Mouse (Mus musculus) CD8-positive naive resting alpha-beta T cell, adult 2 months (primary cell): ENCODE data around the gene Cblc.

Experiments
- DNase-seq, 2 experiments: peaks; one replicate each; pipeline ENCODE4 v3.0.0; 2022; ENCODE audit warnings: low read depth in 2 of 2, low spot score in 2 of 2

Gene Cblc

DNA sequence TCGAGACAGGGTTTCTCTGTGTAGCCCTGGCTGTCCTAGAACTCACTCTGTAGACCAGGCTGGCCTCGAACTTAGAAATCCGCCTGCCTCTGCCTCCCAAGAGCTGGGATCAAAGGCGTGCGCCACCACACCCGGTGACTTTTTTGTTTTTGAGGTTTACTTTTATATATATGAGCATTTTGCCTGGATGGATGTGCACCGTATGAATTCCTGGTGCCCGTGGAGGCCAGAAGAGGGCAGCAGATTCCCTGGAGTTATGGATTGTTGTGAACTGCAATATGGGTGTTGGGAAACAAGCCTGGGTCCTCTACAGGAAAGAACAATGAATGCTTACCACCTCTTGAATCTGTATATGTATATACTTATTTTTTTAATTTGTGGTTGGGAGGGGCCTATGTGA is 44.0 kb downstream of the Cblc start:
- no peak for DNase-seq

DNA sequence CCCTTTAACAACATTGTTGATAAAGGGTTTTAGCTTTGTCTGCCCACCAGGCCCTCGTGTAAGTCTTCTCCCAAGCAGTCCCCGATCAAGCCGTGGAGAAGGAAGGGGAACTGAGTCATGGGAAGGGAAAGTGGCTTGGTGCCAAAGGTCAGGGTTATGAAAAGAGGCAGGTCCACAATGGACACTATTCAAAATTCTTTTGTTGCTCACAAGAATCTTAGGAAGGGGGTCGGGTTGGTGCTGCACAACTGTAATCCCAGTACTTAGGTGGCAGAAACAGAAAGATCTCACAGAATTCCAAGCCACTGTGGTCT is 45.6 kb downstream of the Cblc start:
- no peak for DNase-seq

DNA sequence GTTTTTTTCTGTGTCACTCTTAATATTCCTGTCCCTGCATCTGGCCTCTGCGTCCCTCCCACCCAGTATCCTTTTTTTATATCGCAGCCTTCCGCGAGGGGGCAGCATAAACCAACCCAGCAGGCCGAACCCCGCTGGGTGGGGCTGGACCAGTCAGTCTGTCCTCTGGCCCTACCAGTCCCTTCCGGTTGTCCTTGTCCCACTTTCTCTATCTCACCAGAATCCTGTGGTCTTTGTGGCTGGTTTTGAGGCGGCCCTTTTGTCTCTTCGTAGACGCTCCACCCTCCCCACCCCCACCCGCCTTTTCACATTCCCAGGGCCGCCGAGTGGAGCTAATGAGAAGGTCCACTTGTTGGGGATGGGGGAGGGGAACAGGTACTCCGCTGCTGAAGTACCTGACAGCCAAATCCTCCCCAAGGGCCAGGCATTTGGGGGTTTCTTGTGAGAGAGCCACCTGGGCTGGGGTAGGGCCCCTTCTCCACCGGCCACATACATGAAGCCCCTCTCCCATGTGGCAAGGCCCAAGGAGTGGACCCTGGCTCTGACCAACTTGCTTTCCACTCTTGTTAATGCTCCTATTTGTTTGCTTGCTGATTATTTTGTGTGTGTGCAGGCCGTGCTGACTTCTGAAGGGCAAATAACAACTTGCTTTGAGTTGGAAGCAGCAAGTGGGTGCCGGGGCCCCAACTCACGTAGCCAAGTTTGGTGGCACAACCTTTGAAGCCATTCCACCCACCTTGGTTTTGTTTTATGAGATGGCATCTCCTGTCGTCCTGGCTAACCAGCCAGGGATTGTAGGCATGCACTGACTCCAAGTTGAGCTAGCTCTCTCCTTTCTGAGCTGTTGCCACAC is 46.2 kb downstream of the Cblc start, which contains the start of gene Nectin2:
Nectin2 (minus strand) TSS at position 267 of the 853 bp plus-strand sequence.
- DNase-seq, result peak; percentile 16 to 23

DNA sequence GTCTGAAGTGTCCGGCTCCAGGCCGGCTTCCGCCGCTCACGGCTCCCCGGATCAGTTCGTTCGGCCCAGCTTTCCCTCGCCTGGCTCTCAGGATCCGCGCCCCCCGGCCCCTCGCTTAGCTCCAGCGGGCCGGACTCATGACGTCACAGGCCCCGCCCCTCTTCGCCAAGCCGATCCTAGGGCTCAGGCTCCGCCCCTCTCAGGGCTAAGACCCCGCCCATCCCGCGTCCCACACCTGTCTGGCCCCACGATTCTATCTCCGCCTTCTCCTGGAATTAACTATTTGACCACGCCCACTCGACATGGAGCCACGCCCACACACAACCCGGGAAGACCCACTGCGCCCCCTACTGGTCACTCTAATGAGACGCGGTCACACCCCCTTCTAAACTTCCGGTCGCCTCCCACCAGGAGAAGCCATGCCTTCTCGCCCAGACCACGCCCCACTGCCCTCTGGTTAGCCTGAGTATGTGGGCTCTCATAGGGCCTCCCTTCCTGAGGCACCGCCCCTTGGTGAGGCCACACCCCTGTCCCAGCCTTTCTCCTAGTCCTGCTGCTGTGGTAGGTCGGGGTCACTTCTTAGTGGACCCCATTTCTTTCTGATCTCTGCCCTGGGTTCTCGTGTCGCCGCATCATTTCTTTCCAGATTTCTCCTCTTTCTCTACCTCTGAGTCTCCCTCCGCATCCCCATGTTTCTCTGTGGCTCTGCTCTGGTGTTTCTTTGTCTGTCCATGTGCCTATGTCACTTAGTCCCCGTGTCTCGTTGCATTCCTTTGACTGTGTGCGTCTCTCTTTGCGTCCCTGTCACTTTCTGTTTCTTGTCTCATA is 47.0 kb downstream of the Cblc start:
- DNase-seq, result peak; percentile 47 to 60

DNA sequence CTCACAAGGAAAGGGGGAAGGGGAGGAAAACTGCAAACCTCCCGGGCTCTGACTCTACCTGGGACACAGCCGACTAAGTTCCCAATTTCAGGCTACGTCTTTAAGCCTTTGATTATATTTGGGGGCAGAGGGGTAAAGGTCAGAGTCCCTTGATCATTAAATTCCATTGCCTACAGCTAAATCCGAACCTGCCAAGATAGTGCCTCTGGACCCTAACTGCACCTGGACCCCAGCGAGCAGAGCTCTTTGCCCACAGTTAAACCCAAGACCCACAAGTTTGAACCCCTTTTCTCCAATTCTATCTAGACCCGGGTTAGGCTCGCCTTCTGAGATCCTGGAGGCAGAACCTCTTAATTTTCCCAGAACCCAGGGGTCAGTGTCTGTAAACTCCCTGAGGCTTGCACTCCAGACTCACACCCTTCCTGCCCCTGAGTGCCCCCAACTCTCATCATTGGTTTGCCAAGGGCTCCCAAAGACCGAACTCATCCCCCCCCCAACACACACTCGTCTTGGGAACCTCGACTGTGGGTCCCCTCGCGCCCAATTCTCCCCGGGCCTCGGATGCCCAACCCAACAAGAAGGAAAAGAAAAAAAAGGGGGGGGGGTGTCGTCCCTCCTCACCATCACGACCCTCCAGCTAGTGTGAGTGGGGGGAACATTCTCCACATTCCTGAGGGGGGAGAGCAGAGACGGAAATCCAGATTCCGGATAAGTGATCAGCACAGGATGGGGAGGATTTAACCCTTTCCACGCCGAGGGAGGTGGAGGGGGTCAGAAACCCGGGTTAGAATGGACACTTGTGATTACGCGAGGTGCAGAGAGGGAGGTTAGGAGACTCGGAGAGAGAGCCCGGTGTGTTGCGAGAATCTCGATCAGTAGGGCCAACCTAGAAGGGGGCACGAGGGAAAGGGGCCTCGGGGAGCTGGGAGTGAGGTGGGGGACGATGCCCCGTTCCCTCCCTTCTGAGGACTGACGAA is 48.1 kb downstream of the Cblc start:
- no peak for DNase-seq

DNA sequence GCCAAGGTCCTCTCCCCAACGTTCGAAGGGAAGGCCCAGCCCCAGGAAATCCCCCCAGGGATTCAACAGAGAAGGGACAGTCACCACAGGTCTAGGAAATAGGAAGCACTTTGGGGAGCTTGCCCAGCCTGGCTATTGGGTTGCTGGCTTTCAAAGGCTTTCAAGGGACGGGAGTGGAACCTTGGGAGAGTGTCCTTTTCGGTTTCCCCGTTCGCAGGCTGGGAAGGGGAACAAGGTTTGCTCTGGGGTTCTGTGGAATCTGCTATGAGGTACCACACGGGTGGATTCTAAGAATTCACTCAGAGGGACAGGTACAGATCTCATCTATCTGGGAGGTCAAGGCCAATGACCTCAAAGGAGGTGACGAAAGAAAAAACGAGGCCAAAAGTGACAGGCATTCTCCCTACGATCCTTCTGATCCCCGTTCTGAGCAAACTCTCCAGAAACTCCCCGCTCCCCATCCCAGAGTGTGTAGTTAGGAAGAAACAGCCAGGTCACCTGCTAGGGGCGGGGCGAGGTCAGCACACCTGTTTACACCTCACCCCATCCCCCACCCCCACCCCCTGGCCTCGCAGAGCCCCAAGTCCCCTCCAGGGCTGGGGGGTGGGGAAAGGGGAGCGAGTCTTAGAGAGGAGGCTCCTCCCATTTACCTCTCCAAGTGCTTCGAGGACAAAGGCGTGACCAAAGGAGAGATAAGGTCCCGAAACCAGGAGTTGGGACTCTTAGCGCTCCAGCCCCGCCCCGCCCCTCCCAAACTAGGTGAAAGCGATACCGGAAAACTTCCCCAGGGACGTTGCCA is 49.0 kb downstream of the Cblc start:
- no peak for DNase-seq

DNA sequence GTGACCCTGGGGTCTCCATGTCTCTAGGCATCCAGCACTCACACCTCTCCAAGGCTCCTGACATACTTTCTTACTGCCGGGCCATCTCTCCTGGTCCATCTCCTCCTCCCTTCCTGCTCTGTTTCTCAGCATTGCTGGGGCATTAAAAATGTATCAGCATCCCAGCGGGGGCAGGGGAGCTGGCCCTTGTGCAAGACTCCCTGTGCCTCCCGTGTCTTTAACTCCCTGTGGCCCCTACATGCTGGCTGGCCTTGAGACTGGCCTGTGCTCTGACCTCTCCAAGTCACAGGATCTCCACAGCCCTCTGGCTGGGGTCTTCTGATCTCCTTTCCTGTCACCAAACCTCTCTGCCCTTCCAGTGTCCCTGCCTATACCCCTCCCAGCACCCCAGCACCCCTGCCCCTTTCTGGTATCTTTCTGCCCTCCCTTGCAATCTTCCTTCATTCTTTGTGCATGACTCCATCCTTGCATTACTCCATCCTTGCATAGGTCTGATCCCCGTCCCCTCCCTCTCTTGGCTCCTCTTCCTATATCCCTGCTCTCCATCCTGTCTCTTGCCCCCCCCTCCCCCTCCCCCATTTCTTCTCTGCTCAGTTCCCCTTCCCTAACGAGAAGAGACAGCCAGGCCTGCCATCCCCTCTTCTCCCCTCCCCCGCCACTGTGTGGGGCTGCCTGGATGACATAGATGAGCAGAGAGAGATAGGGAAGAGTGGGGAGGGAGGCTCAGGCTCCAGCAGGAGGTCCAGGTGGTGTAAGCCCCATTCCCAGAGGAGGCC is 50.0 kb downstream of the Cblc start:
- DNase-seq, result no peak

DNA sequence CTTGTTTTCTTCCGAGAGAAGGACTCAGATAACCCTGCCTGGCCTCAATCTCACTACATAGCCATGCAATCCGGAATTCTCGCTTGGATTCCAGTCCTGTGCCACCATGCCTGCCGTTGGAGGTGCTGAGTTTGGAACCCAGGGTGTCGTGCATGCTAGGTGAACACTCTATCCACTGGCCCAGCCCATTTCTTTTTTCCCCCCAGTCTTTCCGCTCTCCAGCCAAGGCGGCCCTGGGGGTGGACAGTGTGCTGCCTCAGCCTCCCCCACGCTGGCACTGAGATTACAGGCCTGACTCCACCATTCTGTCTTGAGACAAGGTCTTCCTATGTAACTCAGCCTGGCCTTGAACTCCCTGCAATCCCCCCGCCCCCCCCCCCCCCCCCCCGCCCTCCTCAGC is 50.6 kb downstream of the Cblc start:
- DNase-seq, result no peak

DNA sequence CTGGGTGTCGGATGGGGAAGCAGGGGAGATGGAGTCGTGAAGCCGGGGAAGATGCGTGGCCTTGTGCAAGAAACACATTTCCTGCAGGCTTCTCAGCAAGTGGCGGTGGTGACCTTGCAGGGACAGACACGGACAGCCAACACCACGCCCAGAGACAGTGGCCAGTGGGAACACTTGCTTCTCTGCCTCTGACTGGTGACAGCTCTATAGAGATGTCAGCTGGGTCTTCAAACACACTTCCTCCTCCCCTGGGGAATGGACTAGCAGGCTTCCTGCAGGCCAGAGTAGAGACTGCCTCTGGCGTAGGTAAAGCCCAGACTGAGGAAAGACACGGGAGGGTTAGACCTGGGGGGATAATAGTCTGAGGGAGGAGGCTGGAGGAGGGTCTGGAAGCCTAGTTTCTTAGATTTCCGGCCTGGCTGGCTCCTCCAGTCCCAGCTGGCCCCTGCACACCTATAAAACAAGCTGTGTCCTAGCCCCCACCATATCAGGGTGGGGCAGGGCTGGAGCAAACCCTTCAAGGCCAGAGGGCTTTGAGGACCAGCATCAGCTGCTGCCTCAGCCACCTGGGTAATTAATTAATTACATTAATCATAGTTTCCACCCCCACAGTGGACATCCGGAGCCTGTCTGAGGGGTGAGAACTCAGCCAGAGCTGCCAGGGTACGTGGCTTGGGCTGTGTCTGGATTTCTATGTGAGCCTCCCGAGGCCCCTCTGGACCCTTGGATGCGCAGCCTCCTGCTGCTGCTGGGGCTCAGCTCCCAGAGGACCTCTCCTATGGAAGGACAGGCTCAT is 51.8 kb downstream of the Cblc start:
- DNase-seq, result no peak

DNA sequence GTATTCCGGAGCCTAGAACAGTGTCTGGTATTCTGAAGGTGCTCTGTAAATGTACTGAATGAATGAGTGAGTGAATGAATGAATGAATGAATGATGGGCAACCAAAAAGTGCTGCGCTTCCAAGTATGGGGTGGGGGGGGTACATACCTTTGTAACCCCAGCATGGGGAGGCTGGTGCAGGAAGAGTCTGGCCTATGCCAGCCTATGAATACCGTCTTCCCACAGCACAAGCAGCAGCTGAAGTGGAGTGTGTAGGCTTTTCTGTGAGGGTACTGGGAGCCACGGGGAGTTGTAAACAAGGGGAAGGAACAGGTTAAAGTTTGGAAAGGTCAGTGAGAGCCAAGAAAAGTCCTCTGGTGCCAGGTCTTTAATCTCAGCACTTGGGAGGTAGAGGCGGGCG is 52.8 kb downstream of the Cblc start:
- no peak for DNase-seq

DNA sequence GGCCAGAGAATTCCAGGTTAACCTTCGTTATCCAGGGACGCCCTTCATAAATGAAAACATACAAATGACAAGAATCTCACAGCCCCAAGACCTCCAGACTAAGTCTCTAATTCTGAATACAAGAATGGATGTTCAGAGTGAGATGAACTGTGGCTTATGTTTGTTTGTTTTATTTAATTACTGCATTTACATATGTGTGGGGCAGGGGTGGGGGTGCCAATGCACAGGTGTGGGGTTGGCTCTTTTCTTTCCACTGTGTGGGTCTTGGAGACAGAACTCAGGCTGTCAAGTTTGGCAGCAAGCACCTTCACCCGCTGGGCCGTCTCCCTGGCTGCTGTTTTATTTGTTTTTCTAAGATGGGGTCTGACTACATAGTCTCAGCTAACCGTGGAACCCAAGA is 54.1 kb downstream of the Cblc start:
- no peak for DNase-seq

DNA sequence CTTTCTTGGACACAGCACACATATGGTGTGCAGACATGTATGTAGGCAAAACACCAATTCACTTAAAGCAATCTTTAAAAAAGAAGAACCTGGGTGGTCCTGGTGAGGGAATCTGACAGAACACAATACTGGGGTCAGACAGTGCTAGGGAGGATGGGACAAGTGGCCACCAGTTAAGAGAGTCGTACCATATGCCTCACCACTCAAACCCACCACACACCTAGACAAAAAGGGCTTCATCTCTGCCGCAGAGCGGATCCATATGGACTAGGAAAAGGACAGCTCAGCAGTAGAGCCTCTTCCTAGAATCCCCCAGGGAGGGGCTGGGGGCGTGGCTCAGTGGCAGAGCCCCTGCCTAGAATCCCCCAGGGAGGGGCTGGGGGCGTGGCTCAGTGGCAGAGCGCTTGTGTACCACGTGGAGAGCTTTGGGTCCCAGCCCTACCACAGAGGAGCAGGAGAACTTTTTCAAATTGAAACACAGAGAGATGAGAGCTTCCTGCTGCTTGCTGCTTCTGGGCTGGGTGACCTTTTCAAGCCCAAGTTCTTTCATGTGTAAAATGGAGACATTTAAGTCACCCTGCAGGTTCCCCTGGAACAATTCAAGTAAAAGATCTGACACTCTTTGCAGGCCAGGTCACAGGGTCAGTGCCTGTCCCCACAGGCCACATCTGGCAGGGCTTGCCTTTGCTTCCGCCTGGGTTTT is 55.1 kb downstream of the Cblc start:
- no peak for DNase-seq

DNA sequence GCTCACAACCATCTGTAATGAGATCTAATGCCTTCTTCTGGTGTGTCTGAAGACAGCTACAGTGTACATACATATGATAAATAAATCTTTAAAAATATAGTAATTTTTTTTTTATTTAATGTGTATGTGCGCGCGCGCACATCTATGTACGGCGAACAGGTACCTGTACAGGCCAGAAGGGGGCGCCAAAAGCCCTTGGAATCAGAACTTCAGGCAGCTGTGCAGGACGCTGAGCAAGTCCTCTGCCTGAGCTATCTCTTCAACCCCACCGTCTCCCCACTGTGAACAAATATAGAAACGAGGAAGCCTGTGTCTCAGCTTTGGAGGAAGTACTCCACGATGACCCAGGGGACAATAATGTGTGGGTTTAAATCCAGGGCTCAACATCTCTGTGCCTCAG is 56.3 kb downstream of the Cblc start:
- no peak for DNase-seq

DNA sequence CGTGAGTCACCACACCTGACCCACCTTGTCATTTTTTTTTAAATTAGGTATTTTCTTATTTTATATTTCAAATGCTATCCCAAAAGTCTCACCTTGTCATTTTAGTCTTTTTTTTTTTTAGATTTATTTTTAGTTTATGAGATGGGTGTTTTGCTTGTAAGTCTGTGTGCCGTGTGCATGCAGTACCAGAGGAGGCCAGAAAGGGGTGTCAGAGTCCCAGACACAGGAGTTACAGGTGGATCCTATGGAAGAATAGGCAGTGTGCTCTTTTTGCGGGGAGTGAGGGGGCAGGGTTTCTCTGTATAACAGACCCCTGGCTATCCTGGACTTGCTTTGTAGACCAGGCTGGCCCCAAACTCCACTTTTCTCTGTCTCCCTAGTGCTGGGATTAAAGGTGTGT is 57.8 kb downstream of the Cblc start:
- no peak for DNase-seq

DNA sequence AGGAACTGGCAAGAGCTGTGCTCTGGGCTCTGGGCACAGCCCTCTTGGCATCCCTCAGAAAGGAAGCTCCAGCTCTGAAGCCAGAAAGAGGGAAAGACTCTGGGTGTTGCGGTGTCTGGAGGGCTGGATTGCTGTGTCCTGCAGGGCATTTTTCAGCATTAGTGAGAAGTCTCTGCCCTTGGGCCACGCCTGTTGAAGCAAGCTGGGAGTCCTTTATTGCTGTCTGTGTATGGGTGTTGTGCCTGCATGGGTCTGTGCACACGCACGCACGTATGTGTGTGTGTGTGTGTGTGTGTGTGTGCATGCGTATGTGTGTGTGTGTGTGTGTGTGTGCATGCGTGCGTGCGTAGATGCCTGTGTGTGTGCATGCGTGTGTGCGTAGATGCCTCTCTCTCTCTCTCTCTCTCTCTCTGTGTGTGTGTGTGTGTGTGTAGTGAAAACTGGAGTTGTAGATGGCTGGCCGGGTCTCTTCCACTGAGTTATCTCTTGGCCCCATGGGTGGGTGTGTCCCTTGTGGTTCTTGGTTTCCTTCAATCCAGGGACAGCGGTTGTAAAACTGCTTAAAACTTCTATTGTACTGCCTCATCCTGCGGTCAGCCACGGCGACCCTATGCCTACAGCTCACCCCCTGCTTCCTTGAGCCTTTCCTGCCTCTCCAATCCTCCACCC is 60.1 kb downstream of the Cblc start:
- DNase-seq, result no peak

DNA sequence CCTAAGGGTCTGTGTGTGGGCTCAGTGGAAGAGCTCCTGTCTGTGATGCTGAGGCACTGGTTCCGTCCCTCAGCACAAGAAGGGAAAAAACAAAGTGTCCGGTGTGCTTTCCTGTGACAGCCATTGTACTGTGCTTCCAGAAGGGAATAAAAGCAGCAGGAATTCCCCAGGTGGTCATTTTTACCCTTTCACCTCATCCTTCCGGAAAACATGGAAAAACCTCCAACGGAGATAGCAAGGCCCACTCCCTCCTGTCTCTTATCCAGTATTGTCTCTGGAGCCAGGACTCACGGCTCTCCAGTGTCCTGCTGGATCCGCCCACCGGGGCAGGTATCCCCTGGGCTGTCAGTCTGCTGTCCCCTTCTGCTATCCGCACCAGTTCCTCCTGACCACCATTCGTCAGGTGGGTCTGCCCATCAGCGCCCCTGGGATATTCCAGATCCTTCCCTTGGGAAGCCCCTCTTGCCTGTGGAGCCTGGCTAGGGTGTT is 62.4 kb downstream of the Cblc start:
- no peak for DNase-seq
